Mouse (Mus musculus): Measurements from ENCODE around the gene Cyp46a1.
A peak's percentile ranks its signal among the peaks of the same experiment; 100 is the strongest.

The Cyp46a1 gene

DNA sequence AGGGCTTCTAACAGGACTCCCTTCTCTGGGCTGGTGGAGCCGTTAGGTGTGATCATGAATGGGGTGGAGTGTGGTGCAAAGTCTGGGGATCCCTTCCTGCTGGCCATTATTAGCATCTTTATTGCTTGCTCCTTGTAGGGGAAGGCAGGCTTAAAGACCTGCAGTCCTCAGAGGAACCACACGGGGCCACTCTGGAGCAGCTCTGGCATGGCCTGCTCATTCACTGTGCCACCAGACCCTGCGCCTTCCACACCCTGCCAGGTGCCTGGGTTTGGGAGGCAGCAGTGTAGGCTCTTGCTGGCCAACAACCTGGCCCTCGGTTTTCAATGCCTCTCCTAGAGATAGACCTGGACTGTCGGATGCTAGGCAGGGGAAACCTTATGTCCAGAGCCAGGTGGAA lies 29.6 kb downstream of the Cyp46a1 start:
- peak; percentile 79 for DNase-seq (ENCODE audit: low spot score)

GRCm38 (mm10) chr12:108365340-108365739 lies 31.2 kb downstream of the Cyp46a1 start:
- no peak for DNase-seq (ENCODE audit: low spot score)

- no peak for DNase-seq (ENCODE audit: low spot score)
Observed at GRCm38 (mm10) chr12:108365868-108366267, 31.7 kb downstream of the Cyp46a1 start.

DNA sequence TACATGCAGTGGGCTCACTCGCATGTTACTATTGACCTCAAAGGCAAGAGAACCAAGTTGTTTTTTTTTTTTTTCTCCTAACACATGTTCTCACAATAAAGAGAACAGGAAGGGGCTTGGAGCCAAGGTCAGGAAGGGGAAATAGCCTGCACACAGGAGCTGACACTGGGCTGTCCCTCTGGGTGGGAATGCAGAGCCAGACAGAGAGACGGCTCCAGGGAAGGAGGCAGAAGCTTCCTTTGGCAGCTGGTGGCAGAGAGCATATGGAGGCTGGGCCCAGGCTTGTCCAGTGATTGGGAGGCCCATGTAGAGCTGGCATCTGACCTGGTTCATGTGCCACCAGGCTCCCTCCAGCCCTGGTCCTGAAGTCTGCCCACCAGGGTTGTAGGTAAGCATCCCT lies 33.7 kb downstream of the Cyp46a1 start:
- no peak for DNase-seq (ENCODE audit: low spot score)

DNA sequence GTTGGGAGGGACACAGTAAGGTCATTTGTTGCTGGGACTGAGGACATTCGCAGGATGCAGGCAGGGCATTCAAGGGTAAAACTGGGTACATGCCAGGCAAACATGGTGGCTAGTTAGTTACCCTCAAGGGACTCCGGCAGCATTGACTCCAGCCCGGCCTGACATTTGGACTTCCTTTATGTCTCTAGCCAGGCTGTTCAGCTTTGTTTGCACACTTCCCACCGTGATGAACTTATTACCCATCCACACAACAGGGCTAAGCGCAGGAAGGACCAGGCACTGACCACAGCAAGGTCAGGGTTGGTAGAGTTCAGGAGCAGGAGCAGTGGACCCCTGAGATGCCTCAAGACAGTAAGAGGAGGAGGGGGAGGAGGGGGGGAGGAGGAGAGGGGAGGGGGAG lies 34.7 kb downstream of the Cyp46a1 start:
- DNase-seq (ENCODE audit: low spot score), result no peak

DNA sequence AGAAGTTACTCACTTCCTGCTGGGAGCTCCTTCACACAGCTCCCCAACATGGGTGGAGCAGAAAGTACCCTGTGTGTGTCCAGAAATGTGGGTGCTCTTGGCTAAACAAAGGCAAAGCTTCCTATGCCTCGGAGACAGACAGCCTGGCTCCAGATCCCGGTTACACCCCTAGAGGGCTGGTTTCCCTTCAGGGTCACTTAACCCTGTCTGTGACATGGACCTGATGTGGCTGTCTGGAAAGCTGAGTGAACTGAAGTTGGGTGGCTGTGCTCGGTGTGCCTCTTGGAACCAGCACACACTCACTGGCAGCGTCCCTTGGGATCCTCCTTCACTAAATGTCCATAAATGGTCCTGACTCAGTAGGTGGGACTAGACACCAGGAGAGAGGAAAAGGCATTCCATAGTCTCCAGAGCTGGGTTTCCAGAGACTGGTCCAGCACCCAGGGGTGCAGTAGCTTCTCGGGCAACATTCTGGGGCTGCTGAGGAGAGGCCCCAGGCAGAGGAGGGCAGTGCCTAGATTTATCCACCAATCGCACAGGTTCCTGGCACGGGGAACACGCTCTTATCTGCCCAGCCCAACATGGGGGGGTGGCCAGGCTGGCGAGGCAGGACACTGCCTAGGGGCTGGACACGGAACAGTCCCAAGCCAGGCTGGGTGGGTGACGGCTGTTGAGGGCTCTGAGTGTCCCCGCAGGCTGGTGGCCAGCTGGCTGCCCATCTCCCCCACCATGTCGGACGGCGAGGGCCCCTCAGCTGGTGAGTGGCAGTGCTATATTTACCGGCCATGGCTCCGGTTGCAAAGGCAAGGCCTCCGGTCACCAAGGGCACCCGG lies 36.6 kb downstream of the Cyp46a1 start, which contains the start of gene Eml1:
Gene Eml1 (plus strand): TSS at position 362 of the 833 bp plus-strand sequence.
- no peak for DNase-seq (ENCODE audit: low spot score)

DNA sequence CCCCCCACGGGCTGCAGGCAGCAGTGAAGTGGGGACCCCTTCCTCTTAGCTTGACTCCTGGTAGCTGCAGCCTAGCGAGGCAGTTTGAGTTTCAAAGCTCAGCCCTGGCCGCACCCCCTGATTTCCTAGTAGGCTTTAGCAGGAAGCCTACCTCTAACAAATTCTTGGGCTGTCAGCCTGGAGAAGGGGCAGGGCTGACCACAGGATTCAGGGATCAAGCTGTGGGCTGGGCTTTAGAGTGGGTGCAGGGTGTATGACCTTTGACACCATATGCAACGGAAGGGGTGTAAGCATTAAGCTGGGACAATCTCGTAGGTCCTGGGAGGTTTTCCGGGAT lies 37.2 kb downstream of the Cyp46a1 start:
- no peak for DNase-seq (ENCODE audit: low spot score)

DNA sequence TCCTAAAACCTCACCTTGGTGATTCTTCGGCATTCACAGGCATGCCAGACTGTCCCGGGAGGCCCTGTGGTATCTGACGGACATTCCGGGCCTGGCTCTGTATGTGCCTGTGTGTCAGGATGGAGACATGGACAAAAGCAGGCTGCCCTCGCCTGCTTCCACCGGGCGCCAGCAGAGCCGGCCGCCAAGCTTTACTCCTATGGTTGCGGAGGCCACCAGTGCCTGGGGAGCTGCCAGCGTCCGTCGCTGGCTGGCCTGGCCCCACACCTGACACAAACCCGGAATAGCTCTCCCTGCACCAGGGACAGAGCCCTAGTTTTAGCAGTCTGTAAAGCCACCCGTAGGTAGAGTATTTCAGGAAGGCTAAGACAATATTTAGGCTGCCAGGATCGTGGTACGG lies 38.1 kb downstream of the Cyp46a1 start:
- DNase-seq (ENCODE audit: low spot score), result no peak

DNA sequence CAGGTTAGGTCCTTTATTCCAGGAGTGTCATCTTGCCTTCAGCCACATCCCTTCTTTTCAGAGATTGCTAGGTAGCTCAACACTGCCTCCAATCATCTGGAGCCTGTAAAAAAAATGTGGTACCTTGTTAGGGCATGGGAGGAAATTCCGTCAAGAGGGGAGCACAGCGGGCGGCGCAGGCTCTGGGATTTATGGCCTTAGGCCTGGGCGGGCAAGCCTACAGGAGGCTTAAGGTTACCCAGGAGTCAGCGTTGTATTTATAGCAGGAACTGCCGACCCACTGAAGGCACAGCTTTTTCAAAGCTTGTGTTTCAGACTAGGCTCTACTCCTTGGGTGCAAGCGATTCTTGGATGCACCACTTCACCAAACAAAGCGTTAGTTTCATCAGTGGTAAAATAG lies 39.4 kb downstream of the Cyp46a1 start:
- DNase-seq (ENCODE audit: low spot score), result no peak

GRCm38 (mm10) chr12:108374689-108375088 lies 40.5 kb downstream of the Cyp46a1 start:
- no peak for DNase-seq (ENCODE audit: low spot score)

- DNase-seq (ENCODE audit: low spot score), result no peak
Observed at GRCm38 (mm10) chr12:108378379-108379133, 44.4 kb downstream of the Cyp46a1 start.

DNA sequence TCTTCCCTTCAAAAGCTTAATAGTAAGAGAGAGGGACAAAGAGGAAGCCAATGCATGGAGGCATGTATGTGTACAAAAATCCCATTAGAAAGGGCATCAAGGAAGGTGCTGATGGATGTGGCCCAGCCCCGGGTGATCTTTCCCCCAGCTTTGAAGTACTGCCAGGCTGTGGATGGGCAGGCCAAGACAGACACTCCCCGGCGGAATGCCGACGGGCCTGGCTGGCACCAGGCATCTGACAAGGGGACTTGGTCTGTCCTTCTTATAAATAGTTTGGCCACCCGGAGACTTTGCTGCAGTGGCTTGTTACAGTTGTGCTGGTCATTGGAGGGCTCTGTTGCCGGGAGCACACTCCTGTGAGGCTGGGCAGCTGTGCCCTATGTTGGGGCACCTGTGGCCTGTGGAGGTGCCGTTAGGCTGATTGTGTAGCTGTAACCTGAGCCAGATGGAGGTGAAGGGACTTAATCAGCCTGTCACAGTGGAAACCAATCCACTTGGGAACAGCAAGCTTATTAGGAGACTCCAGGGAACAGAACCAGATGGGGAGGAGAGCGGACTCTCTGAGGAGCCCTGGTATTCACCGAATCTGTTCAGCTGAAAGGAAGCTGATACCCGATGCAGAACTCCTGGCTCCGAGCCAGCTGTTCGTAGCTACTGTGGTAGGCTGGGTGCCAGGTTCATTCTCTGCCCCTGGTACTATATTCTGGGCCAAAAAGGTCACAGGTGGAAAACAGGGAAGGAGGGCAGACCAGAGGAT lies 52.5 kb downstream of the Cyp46a1 start:
- no peak for DNase-seq (ENCODE audit: low spot score)

GRCm38 (mm10) chr12:108389718-108390117 lies 55.5 kb downstream of the Cyp46a1 start:
- no peak for DNase-seq (ENCODE audit: low spot score)

DNA sequence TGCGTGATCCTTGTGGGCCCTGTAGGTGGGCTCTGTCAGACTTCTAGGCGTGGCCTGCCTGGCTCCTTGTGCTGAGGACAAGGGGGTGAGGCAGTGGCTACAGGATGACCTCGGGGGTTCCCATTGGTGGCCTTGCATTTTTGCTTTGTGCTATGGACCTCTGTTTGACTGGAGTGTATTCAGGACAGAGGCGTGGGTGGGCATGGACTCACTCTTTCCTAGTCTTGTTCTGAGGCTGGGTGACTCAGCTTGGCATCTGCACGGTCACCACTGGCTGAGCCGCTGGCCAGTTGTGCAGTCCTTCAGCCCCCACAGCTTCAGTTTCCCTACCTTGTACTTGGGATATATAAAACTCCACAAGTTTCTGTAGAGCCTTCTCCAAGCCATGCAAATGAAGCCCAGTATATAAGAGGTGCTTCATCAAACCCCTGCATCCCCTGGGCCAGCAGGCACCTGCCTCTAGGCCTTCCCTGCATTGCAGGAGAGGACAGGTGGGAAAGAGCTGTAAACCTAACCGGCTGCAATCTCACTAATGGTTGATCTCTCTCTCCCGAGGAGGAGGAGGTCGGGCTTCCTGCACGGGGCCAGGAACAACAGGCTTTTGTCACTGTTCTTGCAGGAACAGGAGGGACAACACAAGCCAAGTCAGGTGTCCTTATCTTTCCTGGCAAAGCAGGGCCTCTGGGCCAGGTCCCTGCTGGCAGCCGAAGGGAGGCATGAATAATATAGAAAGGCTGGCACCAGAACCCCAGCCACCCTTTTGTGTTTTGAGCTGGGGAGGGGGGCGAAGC lies 58.3 kb downstream of the Cyp46a1 start:
- no peak for DNase-seq (ENCODE audit: low spot score)

DNA sequence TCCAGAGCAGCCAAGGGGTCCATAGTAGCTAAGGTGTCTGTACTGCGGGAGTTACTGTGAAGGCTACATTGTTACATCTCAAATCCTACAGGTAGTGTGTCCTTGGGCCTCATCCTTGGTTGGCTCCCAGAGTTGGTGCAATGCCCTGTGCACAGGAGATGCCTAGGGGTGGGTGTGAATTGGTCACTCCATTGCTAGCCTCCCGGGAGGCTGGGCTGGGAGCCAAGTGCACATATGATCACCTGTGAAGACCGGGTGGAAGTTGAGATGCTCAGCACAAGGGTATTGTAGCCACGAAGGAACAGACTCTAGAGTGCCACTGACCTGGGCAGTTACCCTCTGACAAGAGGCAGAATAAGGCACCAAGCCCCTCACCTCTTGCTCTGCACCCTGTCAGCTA lies 58.9 kb downstream of the Cyp46a1 start:
- DNase-seq (ENCODE audit: low spot score), result no peak

- no peak for DNase-seq (ENCODE audit: low spot score)
Observed at GRCm38 (mm10) chr12:108393637-108394036, 59.5 kb downstream of the Cyp46a1 start.

DNA sequence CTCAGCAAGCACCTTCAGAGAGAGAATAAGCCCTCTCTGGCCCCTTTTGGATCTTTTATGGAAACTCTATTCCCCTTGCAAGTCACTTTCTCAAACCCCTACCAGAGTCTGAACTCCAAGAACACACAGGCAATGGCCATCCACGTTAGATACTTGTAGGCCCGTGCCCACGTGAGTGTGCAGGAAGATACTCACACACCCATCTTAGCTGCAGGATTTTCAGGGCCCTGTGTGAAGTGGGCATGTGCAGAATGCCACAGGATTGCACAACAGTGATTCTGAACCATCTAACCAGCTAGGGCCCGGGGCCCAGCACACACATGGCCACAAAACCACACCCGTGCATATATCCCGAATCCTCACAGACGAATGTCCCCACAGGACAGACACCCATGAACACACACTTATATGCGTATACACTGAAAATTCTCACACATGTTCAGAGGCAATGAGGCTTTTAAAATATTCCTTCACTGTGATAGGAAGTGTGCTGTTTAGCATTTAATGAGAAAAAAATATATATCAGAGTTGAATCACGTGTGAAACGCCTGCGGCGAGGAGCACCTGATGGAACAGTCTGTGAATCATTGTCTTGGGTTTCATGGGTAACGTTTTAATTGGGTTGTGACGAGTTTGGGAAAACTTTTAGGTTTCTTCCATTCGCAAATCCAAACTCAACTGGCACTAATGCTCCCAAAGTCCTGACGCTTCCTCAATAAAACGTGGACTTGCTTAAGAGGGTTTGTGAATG lies 60.5 kb downstream of the Cyp46a1 start:
- no peak for DNase-seq (ENCODE audit: low spot score)

DNA sequence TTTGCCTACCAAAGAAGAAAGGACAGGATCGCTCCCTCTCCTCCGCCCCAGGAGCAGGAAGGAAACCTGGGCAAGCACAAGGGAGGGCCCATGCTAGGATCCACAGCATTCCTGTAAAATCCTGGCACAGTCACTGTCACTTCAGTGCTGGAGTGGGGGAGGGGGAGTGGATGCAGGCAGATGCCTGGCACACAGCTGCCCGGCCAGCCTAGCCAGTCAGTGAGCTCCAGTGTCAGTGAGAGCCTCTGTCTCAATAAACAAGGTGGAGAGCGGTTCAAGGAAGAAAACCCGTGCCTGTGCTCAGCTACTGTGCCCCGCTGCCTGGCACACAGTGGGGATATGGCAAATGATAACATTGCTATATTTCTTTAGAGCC lies 61.1 kb downstream of the Cyp46a1 start:
- DNase-seq (ENCODE audit: low spot score), result no peak

GRCm38 (mm10) chr12:108396081-108396947 lies 62.1 kb downstream of the Cyp46a1 start:
- DNase-seq (ENCODE audit: low spot score), result peak; percentile 38

DNA sequence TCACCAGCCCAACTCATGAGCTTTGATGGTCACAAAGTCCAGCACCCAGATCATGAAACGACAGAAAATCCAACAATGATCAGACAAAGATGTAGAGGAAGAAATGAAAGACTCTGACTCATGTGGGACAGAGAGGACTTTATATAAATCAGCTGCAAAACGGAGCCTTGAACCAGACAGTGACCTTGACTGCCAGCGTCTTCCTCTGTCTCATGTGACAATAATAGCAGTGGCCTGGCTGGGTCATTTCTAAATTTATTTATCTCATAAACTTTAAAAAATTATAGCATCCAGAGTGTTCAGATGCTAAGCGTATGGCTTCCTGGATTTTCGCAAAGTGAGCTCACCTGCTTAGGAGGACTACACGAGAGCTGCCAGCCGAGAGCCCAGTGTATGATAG lies 64.5 kb downstream of the Cyp46a1 start:
- no peak for DNase-seq (ENCODE audit: low spot score)
